ENCODE assay signal across 14 mouse cellular contexts in the genomic region with DNA sequence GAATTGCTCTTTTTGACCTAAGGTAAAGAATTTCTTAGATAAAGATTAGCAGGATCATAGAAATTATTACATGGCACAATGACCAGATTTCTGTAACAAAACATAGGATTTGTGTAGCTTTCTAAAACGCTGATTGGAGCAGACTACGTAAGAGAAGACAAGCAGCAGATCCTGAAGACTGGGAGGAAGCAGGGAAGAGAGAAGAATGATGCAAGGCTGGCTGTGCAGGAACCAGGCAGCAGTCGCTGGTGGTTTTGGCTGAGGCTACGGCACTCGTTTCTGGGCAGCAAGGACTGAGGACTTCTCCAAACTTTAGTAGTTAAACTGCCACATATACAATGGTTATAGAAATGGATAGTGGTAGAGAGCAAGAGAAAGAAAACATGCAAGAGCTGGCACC.
"Had no signal": no experiment of that assay in that cellular context is flagged by ENCODE, and none has a peak within 500 bp of the region (broad histone marks: within the 10 kb centered on the region; RNA-seq: fewer than 3 reads in every experiment).

No protein-coding gene starts in this region.

- H3K4me3 ChIP-seq: limb, embryonic 15.5 days; liver, embryonic 12.5 days; midbrain, embryonic 10.5 days; myocyte; neural tube, embryonic 15.5 days had no signal

- DNase-seq: kidney, postnatal 25 days; layer of hippocampus, adult 9-11 months; layer of hippocampus, postnatal 36 days; lung, embryonic 14.5 days; lung, postnatal 10 days; midbrain, embryonic 14.5 days; right cerebral cortex, adult 18-20 months; right cerebral cortex, postnatal 25 days; thymus, postnatal 36 days had no signal

- H3K4me2 ChIP-seq: limb, embryonic 15.5 days; liver, embryonic 12.5 days; lung, embryonic 14.5 days; neural tube, embryonic 15.5 days had no signal

- H3K9me3 ChIP-seq: limb, embryonic 15.5 days; liver, embryonic 12.5 days; midbrain, embryonic 10.5 days; neural tube, embryonic 15.5 days had no signal

- H3K27ac ChIP-seq: limb, embryonic 15.5 days; liver, embryonic 12.5 days; midbrain, embryonic 10.5 days; neural tube, embryonic 15.5 days had no signal

- ATAC-seq: liver, embryonic 12.5 days had no signal

- H3K4me1 ChIP-seq: limb, embryonic 15.5 days; liver, embryonic 12.5 days; midbrain, embryonic 10.5 days; neural tube, embryonic 15.5 days had no signal

- H3K9ac ChIP-seq: limb, embryonic 15.5 days; liver, embryonic 12.5 days; lung, embryonic 14.5 days; neural tube, embryonic 15.5 days had no signal

- H3K36me3 ChIP-seq: limb, embryonic 15.5 days; neural tube, embryonic 15.5 days had no signal

- H3K27me3 ChIP-seq: limb, embryonic 15.5 days; liver, embryonic 12.5 days; neural tube, embryonic 15.5 days had no signal
